Mouse (Mus musculus) stomach, postnatal 0 days (tissue): Measurements from ENCODE around the gene Reep3. TPM values are rescaled to one million over a fixed set of nuclear protein-coding genes. Genes with fewer than 3 reads are reported as not detected.

Source experiments
- ATAC-seq: fragments of 200-750 bp; cut with Nextera tagmentation; 2 replicates; pipeline ENCODE4 v1.8.0; 2017; ENCODE audit not compliant: low FRiP score, low TSS enrichment
- DNase-seq: peaks from one replicate; pipeline ENCODE4 v3.0.0-alpha.2; 2016; ENCODE audit warnings: low spot score
- H3K27ac ChIP-seq: fragments of 300-500 bp; sonication (generic); replicated peaks from 2 replicates; pipeline ENCODE4 v1.5.1; 2014; ENCODE audit warnings: mild to moderate bottlenecking, control low read depth
- H3K27me3 ChIP-seq: fragments of 300-500 bp; sonication (generic); 2 replicates; pipeline ENCODE4 v1.6.1; 2014; ENCODE audit warnings: low read length; ENCODE audit not compliant: control insufficient read depth, insufficient read depth
- H3K36me3 ChIP-seq: fragments of 300-500 bp; sonication (generic); 2 replicates; pipeline ENCODE4 v1.6.1; 2014; ENCODE audit warnings: low read length, mixed read lengths; ENCODE audit not compliant: control insufficient read depth, insufficient read depth
- H3K4me1 ChIP-seq: fragments of 300-500 bp; sonication (generic); replicated peaks from 2 replicates; pipeline ENCODE4 v1.6.1; 2014; ENCODE audit warnings: antibody characterized with exemption; ENCODE audit not compliant: control insufficient read depth, insufficient read depth
- H3K4me2 ChIP-seq: fragments of 300-500 bp; sonication (generic); replicated peaks from 2 replicates; pipeline ENCODE4 v1.6.1; 2014; ENCODE audit warnings: low read depth, mild to moderate bottlenecking, control low read depth, moderate library complexity
- H3K4me3 ChIP-seq: fragments of 300-500 bp; sonication (generic); 2 replicates; pipeline ENCODE4 v1.5.1; 2014; ENCODE audit warnings: low read depth, low read length, control low read depth
- H3K9ac ChIP-seq: fragments of 300-500 bp; sonication (generic); 2 replicates; pipeline ENCODE4 v1.6.1; 2014; ENCODE audit warnings: mild to moderate bottlenecking, low read length, control low read depth, mixed read lengths
- H3K9me3 ChIP-seq: fragments of 300-500 bp; sonication (generic); 2 replicates; pipeline ENCODE4 v1.6.1; 2016; ENCODE audit warnings: low read length; ENCODE audit not compliant: control insufficient read depth
- CTCF ChIP-seq: IDR thresholded peaks from 2 replicates; pipeline ENCODE4 v1.5.1; 2016; ENCODE audit warnings: antibody characterized with exemption, low read depth, mild to moderate bottlenecking, moderate library complexity
- EP300 ChIP-seq: optimal IDR thresholded peaks from 2 replicates; pipeline ENCODE3; 2016; ENCODE audit warnings: antibody characterized with exemption
- WGBS: fragments of 180-500 bp; shearing (Covaris S2); extraction: QIAGEN DNeasy Blood & Tissue Kit; methylation state at CpG from one replicate; pipeline ENCODE4 v1.1.7; 2014; 5-methylcytosine and 5-hydroxymethylcytosine counted together
- polyA plus RNA-seq: library from polyadenylated mRNA; unstranded; fragments of >200 nt; fragmentation: Nextera tagmentation; extraction: Ambion mirVana; gene quantifications from 2 replicates; pipeline ENCODE4 v1.2.1, GENCODE M21; 2015

Gene Reep3
- polyA plus RNA-seq, 1 experiment from 2014 or later = 38.6 TPM

DNA sequence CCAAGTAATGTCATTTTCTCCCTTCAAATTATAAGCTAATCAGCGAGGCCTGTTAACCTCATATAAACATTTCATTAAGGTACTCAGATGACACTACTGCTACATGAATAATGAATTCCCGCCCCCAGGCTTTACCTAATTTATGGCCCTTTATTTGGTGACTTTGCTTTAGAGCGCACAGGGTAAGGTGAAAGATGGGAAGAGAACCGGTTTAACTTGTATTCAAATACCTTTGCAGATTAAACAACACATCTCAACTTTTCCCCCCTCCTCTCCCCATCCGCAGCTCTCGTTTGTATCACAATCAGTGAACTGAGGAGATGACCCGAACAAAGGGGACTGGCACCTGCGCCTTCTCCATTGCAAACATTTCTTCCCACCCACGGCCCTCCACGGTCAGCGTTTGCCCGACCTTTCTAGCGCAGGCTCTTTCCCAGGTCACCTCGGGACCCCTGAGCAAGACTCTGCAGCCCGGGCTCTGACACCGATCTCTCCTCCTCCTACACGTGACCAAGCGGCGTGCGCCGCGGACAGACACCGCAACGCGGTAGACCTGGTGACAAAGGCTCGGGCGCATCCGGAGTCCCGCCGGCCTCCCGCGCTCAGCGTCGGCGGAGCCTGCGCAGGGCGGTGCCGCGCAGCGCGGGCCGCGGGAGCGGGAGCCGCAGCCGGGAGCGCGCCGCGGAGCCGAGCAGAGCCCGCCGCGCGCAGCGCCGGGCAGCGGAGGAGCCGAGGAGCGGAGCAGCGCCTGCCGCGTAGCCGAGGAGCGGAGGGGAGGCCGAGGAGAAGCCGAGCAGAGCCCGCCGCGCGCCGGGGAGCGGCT is 736 bp downstream of the Reep3 start, which contains the start of gene Jmjd1c:
Gene Jmjd1c (plus strand): TSS at position 328 of the 823 bp plus-strand sequence.
- WGBS = under 1% methylated on average over 53 of the region's 73 CpGs
- peak; percentile 84 for ATAC-seq
- H3K9me3 ChIP-seq = no peaks in the 10 kb centered on the region

DNA sequence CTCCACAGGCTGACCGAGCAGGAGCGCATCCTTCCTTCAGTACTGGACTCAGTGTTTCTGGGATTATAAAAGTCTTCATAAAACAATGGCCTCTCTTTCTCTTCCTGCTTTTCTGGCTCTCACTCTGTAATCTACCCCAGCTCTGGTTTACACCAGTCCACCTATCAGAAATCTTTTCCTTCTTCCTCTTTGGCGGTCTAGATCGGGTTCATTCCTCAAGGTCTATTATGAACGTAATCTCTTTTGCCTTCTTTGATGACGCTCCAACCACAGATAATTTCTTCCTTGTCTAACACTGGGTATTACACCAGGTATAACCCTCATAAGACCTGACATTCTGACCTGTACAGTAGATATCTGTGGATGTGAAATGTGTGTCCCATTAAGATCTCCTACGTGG is 1.8 kb downstream of the Reep3 start:
- Histone ChIP-seq H3K4me3 (no peak overlapping the region), H3K4me2 (no peak overlapping the region), H3K9me3 (no peaks in the 10 kb centered on the region), H3K27ac (no peak overlapping the region), H3K27me3 (no peaks in the 10 kb centered on the region), H3K4me1 (0 out of 2 replicates have a peak, but pooled peaks cover 2% of the 10 kb centered on the region), H3K36me3 (no peaks in the 10 kb centered on the region), H3K9ac (no peak overlapping the region)
- DNase-seq (no peak), ATAC-seq (peak; percentile 24)
- no peak for TF ChIP-seq EP300
- TF ChIP-seq CTCF = no peak
- WGBS = 68% methylated on average over 7 of the region's 7 CpGs

More for the DNA sequence above, 736 bp downstream of the Reep3 start, which contains the start of gene Jmjd1c:
- peak within 1 kb of the TSS; percentile 99 for H3K4me3 ChIP-seq
- peak within 1 kb of the TSS; percentile 74 for H3K4me2 ChIP-seq
- 0 out of 2 replicates have a peak, but pooled peaks cover 2% of the 10 kb centered on the region for H3K4me1 ChIP-seq
- peak within 1 kb of the TSS; percentile 100 for H3K27ac ChIP-seq
- H3K36me3 ChIP-seq = no peaks in the 10 kb centered on the region
- DNase-seq = peak; percentile 75
- TF ChIP-seq CTCF (no peak), EP300 (no peak)
- H3K9ac ChIP-seq = peak within 1 kb of the TSS; percentile 100
- H3K27me3 ChIP-seq = no peaks in the 10 kb centered on the region

DNA sequence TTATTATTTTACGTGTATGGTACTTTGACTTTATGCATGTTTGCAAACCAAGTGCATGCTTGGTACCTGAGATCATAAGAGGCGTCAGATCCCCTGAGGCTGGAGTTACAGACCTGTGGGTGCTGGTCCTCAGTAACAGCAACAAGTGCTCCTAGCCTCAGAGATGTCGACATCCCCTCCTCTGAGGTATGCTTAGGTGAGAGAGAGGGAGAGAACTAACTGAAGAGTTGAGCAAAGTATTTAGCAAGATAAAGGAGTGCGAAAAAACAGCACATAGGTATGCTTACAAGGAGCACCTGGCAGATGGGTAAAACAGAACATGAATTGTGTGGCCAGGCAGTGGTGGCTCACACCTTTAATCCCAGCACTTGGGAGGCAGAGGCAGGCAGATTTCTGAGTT is 6.1 kb downstream of the Reep3 start:
- Histone ChIP-seq H3K27ac (no peak overlapping the region), H3K27me3 (no peaks in the 10 kb centered on the region), H3K9me3 (no peaks in the 10 kb centered on the region), H3K4me2 (no peak overlapping the region), H3K36me3 (no peaks in the 10 kb centered on the region), H3K4me3 (no peak overlapping the region), H3K9ac (no peak overlapping the region), H3K4me1 (no peaks in the 10 kb centered on the region)
- ATAC-seq = no peak
- DNase-seq = no peak
- WGBS = 94% methylated on average over 4 of the region's 4 CpGs
- TF ChIP-seq CTCF (no peak), EP300 (no peak)

DNA sequence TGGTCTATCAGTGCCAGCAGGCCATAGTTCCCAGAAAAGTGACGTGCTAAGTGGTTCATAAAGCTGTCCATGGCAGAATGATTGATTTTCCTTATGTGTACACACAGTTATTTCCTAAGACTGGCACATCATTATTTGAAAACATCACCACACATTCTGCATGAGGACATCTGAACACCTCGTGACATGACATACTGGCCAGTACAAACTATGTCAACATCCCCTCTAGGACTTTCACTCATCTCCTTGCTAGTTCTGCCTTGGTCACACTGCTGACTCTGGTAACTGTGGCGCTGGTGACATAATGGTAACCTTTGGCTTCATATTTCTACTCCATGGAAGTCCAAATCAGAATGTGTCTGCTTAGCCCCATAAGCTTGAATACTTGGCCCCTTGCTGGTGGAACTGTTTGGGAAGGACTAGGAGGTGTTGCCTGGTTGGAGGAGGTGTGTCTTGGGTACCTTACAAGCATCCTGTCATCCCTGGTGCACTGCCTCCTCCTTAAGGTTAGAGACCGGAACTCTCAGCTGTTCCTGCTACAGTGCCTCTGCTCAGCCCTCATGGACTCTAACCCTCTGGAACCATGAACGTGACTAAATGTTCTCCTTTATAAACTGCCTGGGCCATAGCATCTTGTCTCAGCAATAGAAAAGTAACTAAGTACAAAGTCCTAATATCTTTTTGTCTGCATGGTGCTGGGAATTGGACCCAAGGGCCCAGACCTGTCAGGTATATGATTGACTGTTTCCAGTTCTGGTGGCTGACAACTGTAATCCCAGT is 9.1 kb downstream of the Reep3 start:
- H3K36me3 ChIP-seq = no peaks in the 10 kb centered on the region

DNA sequence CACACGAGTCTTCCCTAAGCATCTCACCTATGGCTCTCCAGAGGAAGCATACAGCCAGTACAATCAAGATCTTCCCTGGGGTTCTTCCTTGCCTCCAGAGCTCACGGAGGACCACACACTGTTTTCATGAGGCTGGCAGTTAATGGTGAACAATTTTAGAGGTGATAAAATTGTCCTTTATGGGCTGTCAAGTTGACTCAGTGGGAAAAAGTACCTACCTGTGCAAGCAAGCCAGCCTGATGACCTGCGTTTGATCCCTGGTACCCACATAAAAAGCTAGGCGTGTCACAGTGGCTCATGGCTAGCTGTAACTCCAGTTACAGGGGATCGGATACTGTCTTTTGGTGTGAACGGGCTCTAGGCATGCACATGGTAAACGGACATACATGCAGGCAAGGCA is 10.8 kb downstream of the Reep3 start:
- H3K36me3 ChIP-seq = no peaks in the 10 kb centered on the region
- no peak overlapping the region for H3K4me3 ChIP-seq
- H3K9ac ChIP-seq = no peak overlapping the region
- H3K4me1 ChIP-seq = no peaks in the 10 kb centered on the region
- ATAC-seq (no peak), DNase-seq (no peak)
- no peaks in the 10 kb centered on the region for H3K9me3 ChIP-seq
- WGBS = 64% methylated on average over 7 of the region's 7 CpGs
- H3K27ac ChIP-seq = no peak overlapping the region
- TF ChIP-seq EP300 = no peak
- TF ChIP-seq CTCF = no peak
- H3K27me3 ChIP-seq = no peaks in the 10 kb centered on the region
- H3K4me2 ChIP-seq = no peak overlapping the region

More for the DNA sequence above, 9.1 kb downstream of the Reep3 start:
- Histone ChIP-seq H3K27ac (no peak overlapping the region), H3K9ac (no peak overlapping the region), H3K4me1 (no peaks in the 10 kb centered on the region), H3K4me3 (no peak overlapping the region), H3K4me2 (no peak overlapping the region), H3K9me3 (no peaks in the 10 kb centered on the region), H3K27me3 (no peaks in the 10 kb centered on the region)
- ATAC-seq (no peak), DNase-seq (no peak)
- no peak for TF ChIP-seq CTCF
- no peak for TF ChIP-seq EP300
- 89% methylated on average over 5 of the region's 5 CpGs for WGBS

DNA sequence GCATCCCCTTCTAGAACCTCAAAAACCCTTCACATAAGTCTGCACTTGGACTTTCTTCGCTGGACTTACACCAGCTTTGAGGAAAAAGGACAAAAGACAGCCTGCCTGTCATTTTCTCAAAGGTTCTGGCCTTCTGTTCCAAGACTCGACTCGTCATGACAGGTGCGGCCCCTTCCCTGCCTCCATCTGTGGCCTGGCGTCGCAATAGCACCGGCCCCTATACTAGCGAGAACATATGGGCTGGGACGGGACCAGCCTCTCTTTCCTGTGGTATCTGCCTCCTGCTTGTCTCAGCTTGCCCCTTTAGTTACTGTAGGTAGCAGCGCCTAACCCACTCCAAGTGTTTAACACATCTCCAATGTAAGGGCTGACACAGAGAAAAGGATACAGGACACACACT is 11.6 kb downstream of the Reep3 start:
- H3K4me1 ChIP-seq = no peaks in the 10 kb centered on the region
- no peaks in the 10 kb centered on the region for H3K9me3 ChIP-seq
- DNase-seq (no peak), ATAC-seq (no peak)
- no peak for TF ChIP-seq EP300
- TF ChIP-seq CTCF = no peak
- no peak overlapping the region for H3K9ac ChIP-seq
- H3K27me3 ChIP-seq = no peaks in the 10 kb centered on the region
- WGBS = 82% methylated on average over 10 of the region's 10 CpGs
- no peaks in the 10 kb centered on the region for H3K36me3 ChIP-seq
- H3K4me3 ChIP-seq = no peak overlapping the region
- H3K27ac ChIP-seq = no peak overlapping the region
- H3K4me2 ChIP-seq = no peak overlapping the region
